7 mouse cellular contexts compared by ENCODE assay signal in genomic region chr15:99392486-99393385, GRCm38 (mm10). TPM values are rescaled to one million over a fixed set of nuclear protein-coding genes. Genes with fewer than 3 reads are reported as not detected.
DNase-seq lines count a peak whose midpoint lies in the region; ATAC-seq and TF ChIP-seq lines count a peak whose summit lies in the region.

Tmbim6 (plus strand) TSS chr15:99392882.

- peak; percentile 89 for ATAC-seq in intestine, postnatal 0 days
- ATAC-seq in midbrain, embryonic 12.5 days (ENCODE audit: low FRiP score, low read depth): peak; percentile 100

- intact Hi-C loops in left cerebral cortex, postnatal 4 days (cut with DNase I): no loop called here

- peak within 1 kb of the TSS; percentile 99 for H3K9ac ChIP-seq in intestine, postnatal 0 days (ENCODE audit: low read depth, low read length)
- H3K9ac ChIP-seq in midbrain, embryonic 12.5 days (replicated peaks): peak within 1 kb of the TSS; percentile 91

- peaks cover 49% of the 10 kb centered on the region for H3K4me1 ChIP-seq in embryonic facial prominence, embryonic 10.5 days
- H3K4me1 ChIP-seq in intestine, postnatal 0 days (replicated peaks; ENCODE audit: control insufficient read depth, insufficient read depth, low read length): peaks cover 6% of the 10 kb centered on the region
- peaks cover 40% of the 10 kb centered on the region for H3K4me1 ChIP-seq in midbrain, embryonic 12.5 days
- peaks cover 20% of the 10 kb centered on the region; the same call in 1 of the 2 replicates for H3K4me1 ChIP-seq in small intestine, adult 2 months (ENCODE audit: control insufficient read depth, insufficient read depth, insufficient read length, low read length)

- peak within 1 kb of the TSS; percentile 94 for H3K27ac ChIP-seq in embryonic facial prominence, embryonic 10.5 days (replicated peaks)
- peak within 1 kb of the TSS; percentile 100 for H3K27ac ChIP-seq in intestine, postnatal 0 days (ENCODE audit: low read depth, low read length)
- peak within 1 kb of the TSS; percentile 87 for H3K27ac ChIP-seq in midbrain, embryonic 12.5 days (replicated peaks)
- peak within 1 kb of the TSS; percentile 100 for H3K27ac ChIP-seq in small intestine, adult 2 months (ENCODE audit: insufficient read depth, low read depth, low read length)

- peak within 1 kb of the TSS; percentile 71 for H3K4me2 ChIP-seq in intestine, postnatal 0 days (replicated peaks; ENCODE audit: low read depth)
- peak within 1 kb of the TSS; percentile 98 for H3K4me2 ChIP-seq in midbrain, embryonic 12.5 days (replicated peaks)

- peak within 1 kb of the TSS; percentile 94 for H3K4me3 ChIP-seq in embryonic facial prominence, embryonic 10.5 days
- H3K4me3 ChIP-seq in intestine, postnatal 0 days (ENCODE audit: low read depth, low read length): peak within 1 kb of the TSS; percentile 96
- H3K4me3 ChIP-seq in midbrain, embryonic 12.5 days: peak within 1 kb of the TSS; percentile 58
- H3K4me3 ChIP-seq in small intestine, adult 2 months (ENCODE audit: low read depth, low read length): peak within 1 kb of the TSS; percentile 97

- no peaks in the 10 kb centered on the region for H3K27me3 ChIP-seq in embryonic facial prominence, embryonic 10.5 days (replicated peaks; ENCODE audit: low read depth, poor library complexity, severe bottlenecking)
- no peaks in the 10 kb centered on the region for H3K27me3 ChIP-seq in intestine, postnatal 0 days (replicated peaks; ENCODE audit: control insufficient read depth, insufficient read depth, low read length)
- H3K27me3 ChIP-seq in midbrain, embryonic 12.5 days: no peaks in the 10 kb centered on the region
- H3K27me3 ChIP-seq in small intestine, adult 2 months (ENCODE audit: control insufficient read depth, insufficient read depth, low read length): no peaks in the 10 kb centered on the region

- TF ChIP-seq CTCF in intestine, postnatal 0 days (IDR thresholded peaks at IDR 0.05; ENCODE audit: low read depth): peak; percentile 34
- 0 out of 2 replicates have a peak, but pooled peaks have one; percentile 1 for TF ChIP-seq CTCF in small intestine, adult 2 months (IDR thresholded peaks at IDR 0.05; ENCODE audit: extremely low read depth, insufficient read length, insufficient replicate concordance, low read depth, low read length)

- TF ChIP-seq POLR2A in small intestine, adult 2 months (IDR thresholded peaks at IDR 0.05; ENCODE audit: low read depth, low read length): peak; percentile 93

- under 1% methylated on average over 51 of the region's 51 CpGs for WGBS in embryonic facial prominence, embryonic 10.5 days
- under 1% methylated on average over 51 of the region's 51 CpGs for WGBS in intestine, postnatal 0 days
- WGBS in midbrain, embryonic 12.5 days: under 1% methylated on average over 50 of the region's 51 CpGs
- WGBS in small intestine, adult 2 months: under 1% methylated on average over 51 of the region's 51 CpGs

- H3K9me3 ChIP-seq in embryonic facial prominence, embryonic 10.5 days: no peaks in the 10 kb centered on the region
- H3K9me3 ChIP-seq in intestine, postnatal 0 days (ENCODE audit: control insufficient read depth): no peaks in the 10 kb centered on the region
- no peaks in the 10 kb centered on the region for H3K9me3 ChIP-seq in midbrain, embryonic 12.5 days

- DNase-seq in adrenal gland, postnatal 10 days: peak; percentile 99
- peak; percentile 100 for DNase-seq in embryonic facial prominence, embryonic 10.5 days (ENCODE audit: low spot score)
- peak; percentile 92 for DNase-seq in gonadal fat pad, adult 2 months (ENCODE audit: low read depth)
- peak; percentile 100 for DNase-seq in left cerebral cortex, postnatal 4 days

- H3K36me3 ChIP-seq in embryonic facial prominence, embryonic 10.5 days (replicated peaks): no peaks in the 10 kb centered on the region; the same call in 1 of the 2 replicates
- H3K36me3 ChIP-seq in intestine, postnatal 0 days (ENCODE audit: control insufficient read depth, insufficient read depth): no peaks in the 10 kb centered on the region
- no peaks in the 10 kb centered on the region for H3K36me3 ChIP-seq in midbrain, embryonic 12.5 days
- no peaks in the 10 kb centered on the region; the same call in 1 of the 2 replicates for H3K36me3 ChIP-seq in small intestine, adult 2 months (ENCODE audit: control insufficient read depth, insufficient read depth, low read length)

RNA-seq across cellular contexts. Expression of gene Tmbim6, which starts in this region (rescaled TPM):
- 100 to 1,000 TPM; 581 to 642 TPM for total RNA-seq in adrenal gland, postnatal 10 days (2021)
- polyA plus RNA-seq in embryonic facial prominence, embryonic 10.5 days (2016; fragmentation: Nextera tagmentation; extraction: Ambion mirVana): 262 and 273 TPM in 2 replicates
- 812 and 823 TPM in 2 replicates for polyA plus RNA-seq in gonadal fat pad, adult 2 months (2012; rRNA removed)
- 1,126 and 1,190 TPM in 2 replicates for polyA plus RNA-seq in intestine, postnatal 0 days (2015; fragmentation: Nextera tagmentation; extraction: Ambion mirVana)
- total RNA-seq in left cerebral cortex, postnatal 4 days (2021): 100 to 1,000 TPM; 238 to 247 TPM
- 251 and 255 TPM in 2 replicates for polyA plus RNA-seq in midbrain, embryonic 12.5 days (2016; fragmentation: Nextera tagmentation; extraction: Ambion mirVana)
- 672 and 1,662 TPM in 2 replicates for polyA plus RNA-seq in small intestine, adult 2 months (2012; rRNA removed)

Comparison
In these comparisons a context has a peak if more than half of its experiments do, and no peak if none do; other contexts are left out.
1. Peak in every context shown above with its lines: DNase-seq, ATAC-seq, H3K4me3 ChIP-seq and H3K27ac ChIP-seq.